Mouse (Mus musculus) limb, embryonic 10.5 days (tissue): Measurements from ENCODE around the gene Wbp4. TPM values are rescaled to one million over a fixed set of nuclear protein-coding genes. Genes with fewer than 3 reads are reported as not detected.
"Not testable (repeated sequence)": the region's sequence is repeated elsewhere in the genome, so short reads cannot be mapped to it uniquely, and the experiment has no call there.

Source experiments
- DNase-seq: peaks from one replicate; pipeline ENCODE4 v3.0.0-alpha.2; 2017; ENCODE audit warnings: low spot score
- H3K27ac ChIP-seq: fragments of 300-500 bp; sonication (generic); 2 replicates; pipeline ENCODE4 v1.5.1; 2016; ENCODE audit warnings: mild to moderate bottlenecking
- H3K27me3 ChIP-seq: fragments of 300-500 bp; sonication (generic); 2 replicates; pipeline ENCODE4 v1.6.1; 2016; ENCODE audit warnings: low read depth, mild to moderate bottlenecking; ENCODE audit not compliant: poor library complexity, severe bottlenecking
- H3K36me3 ChIP-seq: fragments of 300-500 bp; sonication (generic); 2 replicates; pipeline ENCODE4 v1.6.1; 2016; ENCODE audit warnings: mild to moderate bottlenecking, moderate library complexity
- H3K4me1 ChIP-seq: fragments of 300-500 bp; sonication (generic); 2 replicates; pipeline ENCODE4 v1.6.1; 2016
- H3K4me3 ChIP-seq: fragments of 300-500 bp; sonication (generic); 2 replicates; pipeline ENCODE4 v1.5.1; 2016; ENCODE audit warnings: mild to moderate bottlenecking, moderate library complexity
- H3K9me3 ChIP-seq: fragments of 300-500 bp; sonication (generic); replicated peaks from 2 replicates; pipeline ENCODE4 v1.6.1; 2016; ENCODE audit warnings: mild to moderate bottlenecking
- WGBS: fragments of 180-500 bp; shearing (Covaris S2); methylation state at CpG from one replicate; pipeline ENCODE4 v1.1.7; 2016; 5-methylcytosine and 5-hydroxymethylcytosine counted together
- polyA plus RNA-seq: library from polyadenylated mRNA; unstranded; fragments of >200 nt; fragmentation: Nextera tagmentation; extraction: Ambion mirVana; gene quantifications from 2 replicates; pipeline ENCODE4 v1.2.1, GENCODE M21; 2016

Gene Wbp4
- polyA plus RNA-seq, 1 experiment from 2014 or later = 41.0 TPM

- Histone ChIP-seq H3K27ac (no peak overlapping the region), H3K27me3 (no peaks in the 10 kb centered on the region), H3K36me3 (peaks cover 95% of the 10 kb centered on the region), H3K9me3 (no peaks in the 10 kb centered on the region), H3K4me1 (no peaks in the 10 kb centered on the region), H3K4me3 (no peak overlapping the region)
- WGBS = 98% methylated on average over 2 of the region's 2 CpGs
- DNase-seq = no peak
Measured at GRCm38 (mm10) chr14:79473384-79473783, 7.9 kb downstream of the Wbp4 start.

- no peak overlapping the region for H3K4me3 ChIP-seq
- H3K9me3 ChIP-seq = no peaks in the 10 kb centered on the region
- H3K27me3 ChIP-seq = no peaks in the 10 kb centered on the region
- H3K4me1 ChIP-seq = no peaks in the 10 kb centered on the region
- WGBS = 33% methylated on average over 3 of the region's 3 CpGs
- peaks cover 94% of the 10 kb centered on the region for H3K36me3 ChIP-seq
- peak; percentile 54 for DNase-seq
- H3K27ac ChIP-seq = no peak overlapping the region
Measured at GRCm38 (mm10) chr14:79467621-79468020, 13.7 kb downstream of the Wbp4 start.

DNA sequence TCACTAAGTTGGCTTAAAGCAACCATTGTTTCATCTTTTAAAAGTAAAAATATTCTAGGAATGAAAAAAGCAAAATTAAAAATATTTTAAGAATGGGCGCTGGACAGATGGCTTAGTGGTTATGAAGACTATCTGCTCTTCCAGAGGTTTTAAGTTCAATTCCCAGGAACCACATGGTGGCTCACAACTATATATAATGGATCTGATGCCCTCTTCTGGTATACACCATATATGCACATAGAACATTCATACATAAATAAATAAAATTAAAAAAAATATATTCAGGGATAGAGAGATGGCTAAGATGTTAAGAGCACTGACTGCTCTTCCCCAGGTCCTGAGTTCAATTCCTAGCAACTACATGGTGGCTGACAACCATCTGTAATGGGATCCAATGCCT is 15.7 kb downstream of the Wbp4 start:
- 92% methylated on average over 1 of the region's 1 CpGs for WGBS
- Histone ChIP-seq H3K4me3 (no peak overlapping the region), H3K27me3 (no peaks in the 10 kb centered on the region), H3K36me3 (peaks cover 94% of the 10 kb centered on the region), H3K9me3 (no peaks in the 10 kb centered on the region), H3K27ac (no peak overlapping the region), H3K4me1 (no peaks in the 10 kb centered on the region)
- DNase-seq = no peak

- peaks cover 60% of the 10 kb centered on the region for H3K36me3 ChIP-seq
Measured at GRCm38 (mm10) chr14:79460988-79461387, 20.3 kb downstream of the Wbp4 start.

DNA sequence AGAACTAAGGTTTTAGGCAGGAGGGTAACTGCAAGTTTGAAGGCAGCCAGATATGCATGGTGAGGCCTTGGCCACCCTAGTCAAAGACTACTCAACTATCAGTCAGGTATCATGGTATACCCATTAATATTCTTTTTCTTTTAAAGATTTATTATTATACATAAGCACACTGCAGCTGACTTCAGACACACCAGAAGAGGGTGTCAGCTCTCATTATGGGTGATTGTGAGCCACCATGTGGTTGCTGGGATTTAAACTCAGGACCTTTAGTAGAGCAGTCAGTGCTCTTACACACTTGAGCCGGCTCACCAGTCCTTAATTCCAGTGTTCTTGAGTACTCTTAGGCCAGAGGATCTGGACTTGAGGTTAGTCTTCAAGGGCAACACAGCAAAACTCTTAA is 20.9 kb downstream of the Wbp4 start:
- peaks cover 54% of the 10 kb centered on the region for H3K36me3 ChIP-seq
- no peaks in the 10 kb centered on the region for H3K4me1 ChIP-seq
- no peaks in the 10 kb centered on the region for H3K27me3 ChIP-seq
- no peaks in the 10 kb centered on the region for H3K9me3 ChIP-seq
- no peak for DNase-seq
- 92% methylated on average over 1 of the region's 1 CpGs for WGBS
- H3K4me3 ChIP-seq = no peak overlapping the region
- H3K27ac ChIP-seq = no peak overlapping the region

More at GRCm38 (mm10) chr14:79460988-79461387, 20.3 kb downstream of the Wbp4 start:
- Histone ChIP-seq H3K9me3 (no peaks in the 10 kb centered on the region), H3K4me3 (no peak overlapping the region), H3K27ac (no peak overlapping the region), H3K27me3 (no peaks in the 10 kb centered on the region), H3K4me1 (no peaks in the 10 kb centered on the region)
- whole genome bisulfite sequencing = 93% methylated on average over 4 of the region's 4 CpGs
- DNase-seq = no peak

- not testable (repeated sequence) for H3K27me3 ChIP-seq, H3K4me1 ChIP-seq, H3K27ac ChIP-seq, H3K9me3 ChIP-seq, H3K4me3 ChIP-seq, DNase-seq
- H3K36me3 ChIP-seq = peaks cover 11% of the 10 kb centered on the region
- 93% methylated on average over 8 of the region's 10 CpGs for WGBS
Measured at GRCm38 (mm10) chr14:79452591-79452934, 28.8 kb downstream of the Wbp4 start.

GRCm38 (mm10) chr14:79451681-79452590 is 29.4 kb downstream of the Wbp4 start, which contains the start of gene Kbtbd6:
Gene Kbtbd6 (plus strand): TSS chr14:79451835.
- 8% methylated on average over 44 of the region's 89 CpGs for WGBS
- Histone ChIP-seq H3K27ac (peak within 1 kb of the TSS; percentile 87), H3K4me3 (peak within 1 kb of the TSS; percentile 57), H3K36me3 (peaks cover 11% of the 10 kb centered on the region)
- DNase-seq = peak; percentile 88
- not testable (repeated sequence) for H3K9me3 ChIP-seq, H3K4me1 ChIP-seq, H3K27me3 ChIP-seq

DNA sequence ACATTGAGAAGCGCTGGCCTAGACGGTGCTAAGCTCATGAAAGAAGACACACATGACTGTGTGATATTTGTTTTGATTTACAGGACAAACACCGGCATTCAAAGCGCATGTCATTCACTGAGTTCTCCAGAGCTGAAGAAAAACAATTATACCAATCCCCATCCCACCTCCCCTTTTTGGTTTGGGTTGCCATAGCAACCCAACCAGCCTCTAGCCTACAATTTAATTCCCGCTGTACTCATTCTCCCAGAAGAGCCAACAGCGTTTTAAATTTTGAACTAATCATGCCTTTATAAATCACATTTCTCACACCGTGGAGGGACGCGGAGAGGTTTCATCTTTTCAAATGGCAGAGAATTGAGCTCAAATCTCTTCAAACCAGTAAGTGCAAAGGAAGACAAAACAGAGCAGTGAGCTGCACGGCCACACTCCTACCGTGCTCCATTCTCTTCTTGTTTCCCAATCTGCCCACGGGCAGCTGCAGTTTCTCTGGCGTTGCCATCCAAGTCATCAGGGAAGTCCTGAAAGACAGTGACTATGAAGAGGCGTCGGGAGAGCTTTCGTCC is 36.2 kb downstream of the Wbp4 start:
- H3K4me1 ChIP-seq = no peaks in the 10 kb centered on the region
- no peaks in the 10 kb centered on the region for H3K9me3 ChIP-seq
- DNase-seq = no peak
- no peaks in the 10 kb centered on the region for H3K27me3 ChIP-seq
- H3K36me3 ChIP-seq = no peaks in the 10 kb centered on the region
- 78% methylated on average over 16 of the region's 16 CpGs for WGBS
- H3K4me3 ChIP-seq = no peak overlapping the region
- no peak overlapping the region for H3K27ac ChIP-seq

- no peak for DNase-seq
- WGBS = 89% methylated on average over 9 of the region's 9 CpGs
- Histone ChIP-seq H3K36me3 (no peaks in the 10 kb centered on the region), H3K9me3 (no peaks in the 10 kb centered on the region), H3K4me1 (no peaks in the 10 kb centered on the region), H3K27me3 (no peaks in the 10 kb centered on the region), H3K4me3 (no peak overlapping the region), H3K27ac (no peak overlapping the region)
Measured at GRCm38 (mm10) chr14:79444601-79445000, 36.7 kb downstream of the Wbp4 start.

- no peak overlapping the region for H3K27ac ChIP-seq
- H3K4me1 ChIP-seq = no peaks in the 10 kb centered on the region
- no peak for DNase-seq
- WGBS = 83% methylated on average over 5 of the region's 5 CpGs
- no peaks in the 10 kb centered on the region for H3K27me3 ChIP-seq
- no peak overlapping the region for H3K4me3 ChIP-seq
- H3K36me3 ChIP-seq = no peaks in the 10 kb centered on the region
- H3K9me3 ChIP-seq = no peaks in the 10 kb centered on the region
Measured at GRCm38 (mm10) chr14:79441441-79441840, 39.9 kb downstream of the Wbp4 start.

- 83% methylated on average over 2 of the region's 2 CpGs for WGBS
- no peak overlapping the region for H3K4me3 ChIP-seq
- no peaks in the 10 kb centered on the region for H3K36me3 ChIP-seq
- H3K9me3 ChIP-seq = no peaks in the 10 kb centered on the region
- H3K27ac ChIP-seq = no peak overlapping the region
- H3K27me3 ChIP-seq = no peaks in the 10 kb centered on the region
- H3K4me1 ChIP-seq = no peaks in the 10 kb centered on the region
- DNase-seq = no peak
Measured at GRCm38 (mm10) chr14:79440655-79441054, 40.7 kb downstream of the Wbp4 start.

DNA sequence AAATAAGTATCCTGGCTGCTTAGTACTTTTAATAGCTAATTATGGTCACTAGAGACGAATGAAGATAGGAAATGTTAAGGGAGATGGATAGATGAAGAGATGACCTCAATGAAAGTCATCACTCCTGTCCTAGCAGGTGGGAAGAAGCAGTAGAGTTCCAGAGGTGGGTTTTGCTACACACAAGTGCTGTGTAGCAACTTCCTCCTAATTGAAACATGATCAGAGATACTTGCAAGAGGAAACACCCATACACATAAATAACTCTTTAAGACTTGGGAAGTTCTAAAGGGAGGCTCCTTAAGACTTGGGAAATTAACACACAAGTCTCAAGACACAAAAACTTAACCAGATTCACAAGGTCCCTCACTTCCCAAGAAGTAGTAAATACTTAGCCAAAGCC is 47.3 kb downstream of the Wbp4 start:
- no peak for DNase-seq
- Histone ChIP-seq H3K4me1 (no peaks in the 10 kb centered on the region), H3K9me3 (no peaks in the 10 kb centered on the region), H3K36me3 (no peaks in the 10 kb centered on the region), H3K27ac (no peak overlapping the region), H3K4me3 (no peak overlapping the region), H3K27me3 (no peaks in the 10 kb centered on the region)
- WGBS = 86% methylated on average over 1 of the region's 1 CpGs

- not testable (repeated sequence) for DNase-seq, H3K9me3 ChIP-seq, H3K27me3 ChIP-seq, H3K4me1 ChIP-seq
- 61% methylated on average over 11 of the region's 59 CpGs for WGBS
- peak overlapping the region; percentile 87 for H3K27ac ChIP-seq
- H3K36me3 ChIP-seq = peaks cover 18% of the 10 kb centered on the region
- H3K4me3 ChIP-seq = peak overlapping the region; percentile 59
Measured at GRCm38 (mm10) chr14:79426730-79427365, 54.5 kb downstream of the Wbp4 start.
